Mouse (Mus musculus): Measurements from ENCODE around the gene Dnajc13.

Dnajc13 gene

DNA sequence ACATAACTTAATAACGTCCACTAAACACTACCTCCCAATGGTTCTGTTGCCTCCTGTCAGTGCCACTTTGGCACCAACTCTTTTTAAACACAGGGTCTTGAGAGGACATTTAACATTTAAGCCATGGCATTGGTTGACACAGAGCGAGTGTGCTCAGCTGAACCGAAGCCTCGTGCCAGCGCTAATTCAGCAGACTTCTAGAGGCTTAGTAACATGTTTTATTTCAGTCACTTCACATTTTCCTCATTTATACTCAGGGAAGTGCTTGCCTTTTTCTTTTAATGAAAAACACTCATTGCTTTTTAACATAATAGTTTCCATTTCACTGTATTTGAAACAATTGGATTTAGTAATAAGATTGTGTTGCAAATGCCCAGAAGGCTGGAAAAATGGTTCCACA, 153.6 kb downstream of the Dnajc13 start:
- DNase-seq (ENCODE audit: low spot score in 2 of 2): no peak

DNA sequence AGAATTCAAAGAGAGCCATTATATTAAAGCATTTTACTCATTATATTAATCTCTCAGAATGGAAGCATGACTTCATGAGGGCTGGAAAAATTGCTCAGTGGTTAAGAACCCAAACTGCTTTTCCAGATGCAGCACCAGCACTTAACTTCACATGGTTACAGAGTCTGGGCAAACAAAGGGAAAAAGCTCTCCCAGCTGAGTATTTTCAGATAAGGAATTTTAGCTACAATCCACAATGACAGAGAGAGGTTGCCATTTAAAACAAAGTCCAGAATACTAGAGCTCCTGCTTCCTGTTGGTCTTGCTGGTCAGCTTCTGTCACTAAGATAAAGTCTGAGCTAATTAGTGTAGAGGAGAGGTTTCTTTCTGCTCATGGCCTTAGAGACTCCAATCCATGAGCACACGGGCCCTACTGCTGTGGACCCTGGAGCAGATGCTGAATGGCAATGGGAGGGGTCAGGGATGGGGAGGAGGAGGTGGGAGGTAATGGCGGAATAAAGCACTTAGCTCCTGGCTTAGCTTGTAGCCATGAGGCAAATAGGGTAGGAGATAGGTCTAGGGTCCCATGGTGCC, 154.1 kb downstream of the Dnajc13 start:
- DNase-seq (ENCODE audit: low spot score in 2 of 2): no peak

DNA sequence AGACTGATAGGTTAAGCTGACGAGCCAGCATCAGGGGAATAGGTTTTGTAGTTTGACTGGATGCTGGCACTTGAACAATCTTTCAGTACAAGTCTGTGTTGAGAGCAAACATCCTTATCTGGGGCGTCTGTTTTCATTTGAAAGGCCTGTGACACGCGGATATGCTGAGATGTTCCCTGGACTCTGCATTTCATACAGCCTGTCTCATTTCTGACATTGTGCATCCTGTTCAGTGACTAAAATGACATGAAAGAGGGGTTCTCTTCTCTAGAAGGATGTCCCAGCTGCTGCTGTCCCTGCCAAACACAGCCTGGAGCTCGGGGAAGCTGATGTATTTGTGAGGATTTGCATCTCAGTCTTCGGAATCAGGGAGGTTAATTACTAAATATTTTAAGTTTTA, 155.2 kb downstream of the Dnajc13 start:
- no peak for DNase-seq (ENCODE audit: low spot score in 2 of 2)

DNA sequence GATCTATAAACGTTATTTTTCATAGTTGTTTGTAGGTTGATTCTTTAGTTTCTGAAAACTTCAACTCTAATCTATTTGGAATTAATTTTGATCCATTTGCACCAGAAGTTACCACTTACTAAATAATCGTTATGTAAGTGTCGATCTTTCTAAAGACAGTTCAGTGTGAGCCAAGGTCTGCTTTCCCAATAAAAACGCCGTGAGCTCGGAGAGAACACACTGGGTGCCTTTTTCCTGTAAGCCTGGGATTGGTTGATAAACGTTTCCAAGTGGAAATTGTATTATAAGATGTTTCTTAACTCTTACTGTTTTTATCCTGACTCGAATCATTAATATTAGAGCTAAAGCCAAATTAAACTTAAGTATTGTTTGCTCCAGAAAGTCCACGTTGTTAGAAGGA, 155.8 kb downstream of the Dnajc13 start:
- no peak for DNase-seq (ENCODE audit: low spot score in 2 of 2)

DNA sequence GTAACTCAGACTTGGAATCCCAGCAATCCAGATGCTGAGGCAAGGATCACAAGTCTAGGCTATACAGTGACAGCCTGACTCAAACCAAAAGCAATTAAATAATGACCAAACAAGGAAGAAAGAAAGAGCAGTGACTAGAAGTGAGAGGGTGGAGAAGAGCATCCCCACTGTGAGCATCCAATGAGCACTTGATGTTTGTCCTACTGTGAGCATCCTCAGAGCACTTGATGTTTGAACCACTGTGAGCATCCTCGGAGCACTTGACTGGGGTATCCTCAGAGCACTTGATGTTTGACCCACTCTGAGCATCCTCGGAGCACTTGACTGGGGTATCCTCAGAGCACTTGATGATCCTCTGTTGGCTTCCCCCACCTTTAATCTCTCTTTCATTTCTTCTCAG, 157.7 kb downstream of the Dnajc13 start:
- no peak for DNase-seq (ENCODE audit: low spot score in 2 of 2)

DNA sequence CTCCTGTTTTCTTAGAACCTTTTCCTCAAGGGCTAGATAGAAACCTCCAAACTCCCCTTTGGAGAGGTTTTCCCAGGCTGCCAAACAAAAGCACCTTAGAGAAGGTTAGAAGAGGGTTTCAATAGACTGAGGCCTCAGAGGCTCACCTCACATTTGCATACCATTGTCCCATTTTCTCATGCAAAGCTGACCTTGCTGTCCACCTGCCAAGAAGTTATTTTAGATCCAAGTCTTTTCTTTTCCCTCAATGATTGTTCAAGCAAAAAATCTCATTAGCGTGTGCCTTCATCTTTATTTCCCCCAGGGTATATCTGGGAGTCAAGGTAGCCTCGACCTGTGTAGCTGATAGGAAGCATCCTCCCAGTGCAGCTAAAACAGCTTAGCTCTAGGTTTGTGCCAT, 159.8 kb downstream of the Dnajc13 start:
- DNase-seq (ENCODE audit: low spot score in 2 of 2): no peak

DNA sequence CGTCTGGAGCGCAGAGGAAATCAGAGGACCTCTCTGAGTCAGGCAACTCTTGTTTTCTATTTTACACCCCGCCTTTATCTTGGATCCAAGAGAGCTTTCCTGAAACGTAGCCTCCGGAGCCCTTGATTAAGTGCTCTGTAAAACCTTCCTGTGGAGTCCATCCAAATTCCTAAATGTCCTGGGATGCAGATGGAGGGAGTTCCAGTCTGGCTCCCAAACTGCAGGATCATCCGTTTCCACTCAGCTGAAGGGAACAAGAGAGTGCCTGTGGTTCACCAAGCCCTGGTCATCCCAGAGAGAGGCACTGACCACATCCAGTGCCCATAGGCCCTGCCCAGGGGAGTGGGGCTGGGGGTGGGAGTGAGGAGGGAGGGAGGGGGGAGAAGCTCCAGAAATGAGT, 160.4 kb downstream of the Dnajc13 start:
- DNase-seq (ENCODE audit: low spot score in 2 of 2): peak in 1 of 2 experiments; percentile 33

DNA sequence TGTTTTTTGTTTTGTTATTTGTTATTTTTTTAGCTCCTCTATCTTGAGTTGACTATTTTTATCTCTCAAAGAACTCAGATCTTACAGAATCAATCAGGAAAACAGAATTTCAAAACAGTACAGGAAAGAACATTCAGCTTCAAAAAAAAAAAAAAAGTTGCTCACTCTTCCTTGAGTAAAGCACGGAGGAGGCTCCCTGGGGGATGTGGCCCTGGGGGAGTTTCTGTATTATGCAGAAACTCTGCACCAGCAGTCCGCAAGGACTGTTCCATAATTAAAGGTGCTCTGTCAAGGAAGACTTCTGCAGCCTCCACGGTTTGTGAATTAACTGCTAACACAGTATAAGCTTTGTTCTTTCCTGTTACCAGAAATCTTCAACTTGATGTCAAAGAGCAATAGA, 161.3 kb downstream of the Dnajc13 start:
- DNase-seq (ENCODE audit: low spot score in 2 of 2): no peak

All from urinary bladder, postnatal 4 days (tissue).